Mouse (Mus musculus): Measurements from ENCODE around the gene Cldn14. TPM values are rescaled to one million over a fixed set of nuclear protein-coding genes. Genes with fewer than 3 reads are reported as not detected.

Gene Cldn14
- polyA plus RNA-seq, 1 experiment = not detected

DNA sequence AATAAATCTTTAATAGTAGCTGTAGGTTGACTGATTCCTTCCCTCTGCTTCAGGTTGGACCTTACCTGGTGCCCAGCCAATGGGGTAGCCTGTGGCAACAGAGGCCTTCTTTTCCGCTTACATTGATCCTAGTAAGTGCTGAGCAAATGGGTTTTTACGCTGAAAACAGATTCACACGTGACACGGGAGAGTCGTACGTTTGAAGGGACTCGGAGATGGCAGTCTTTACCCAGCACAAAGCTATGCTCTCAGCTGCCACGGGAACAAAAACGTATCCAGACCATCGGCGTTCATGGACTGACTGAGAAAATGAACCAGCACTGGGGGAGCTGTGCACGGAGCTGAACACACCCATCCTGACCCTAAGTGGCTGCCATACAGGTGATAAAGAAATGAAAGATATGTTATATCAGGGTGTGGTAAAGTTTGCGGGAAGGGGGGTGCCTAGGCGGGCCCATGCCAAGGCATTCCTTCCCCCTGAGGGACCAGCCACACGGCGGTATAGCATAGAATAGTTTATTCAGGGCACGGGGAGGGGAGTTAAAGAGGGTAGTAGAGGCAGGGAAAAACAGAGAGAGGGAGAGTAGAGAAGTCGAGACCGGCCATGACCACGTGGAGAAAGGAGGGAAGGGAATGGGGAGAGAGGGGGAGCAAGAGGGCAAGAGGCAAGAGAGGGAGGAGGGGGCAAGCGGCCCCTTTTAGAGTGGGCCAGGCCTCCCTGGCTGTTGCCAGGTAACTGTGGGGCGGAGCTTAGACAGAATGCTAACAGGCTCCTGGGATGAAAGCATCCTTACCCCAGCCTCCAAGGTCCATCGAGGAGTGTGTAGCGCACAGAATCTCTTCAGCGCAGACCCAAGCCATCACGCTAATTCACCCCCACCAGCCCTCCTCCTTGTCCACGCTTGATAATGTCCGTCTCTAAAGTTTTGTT is 97.6 kb downstream of the Cldn14 start:
- TF ChIP-seq GATA1 (IDR thresholded peaks at IDR 0.05; ENCODE audit: low read length) = no peak

DNA sequence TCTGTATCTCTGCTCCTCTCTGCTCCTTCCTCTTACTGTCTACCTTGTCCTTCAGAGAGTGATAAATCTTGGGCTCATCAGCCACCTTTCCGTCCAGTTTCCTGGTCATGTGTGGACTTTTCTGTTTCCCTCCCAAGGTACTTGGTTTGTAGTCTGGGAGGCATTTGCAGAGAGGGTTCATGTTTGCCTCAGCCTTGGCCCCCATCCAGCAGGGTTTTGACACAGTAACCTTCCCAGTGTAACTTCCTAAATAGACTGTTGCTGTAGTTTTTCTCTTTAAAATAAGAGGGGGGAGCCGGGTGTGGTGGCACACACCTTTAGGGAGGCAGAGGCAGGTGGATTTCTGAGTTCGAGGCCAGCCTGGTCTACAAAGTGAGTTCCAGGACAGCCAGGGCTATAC is 98.7 kb downstream of the Cldn14 start:
- no peak for TF ChIP-seq GATA1 (IDR thresholded peaks at IDR 0.05; ENCODE audit: low read length)

DNA sequence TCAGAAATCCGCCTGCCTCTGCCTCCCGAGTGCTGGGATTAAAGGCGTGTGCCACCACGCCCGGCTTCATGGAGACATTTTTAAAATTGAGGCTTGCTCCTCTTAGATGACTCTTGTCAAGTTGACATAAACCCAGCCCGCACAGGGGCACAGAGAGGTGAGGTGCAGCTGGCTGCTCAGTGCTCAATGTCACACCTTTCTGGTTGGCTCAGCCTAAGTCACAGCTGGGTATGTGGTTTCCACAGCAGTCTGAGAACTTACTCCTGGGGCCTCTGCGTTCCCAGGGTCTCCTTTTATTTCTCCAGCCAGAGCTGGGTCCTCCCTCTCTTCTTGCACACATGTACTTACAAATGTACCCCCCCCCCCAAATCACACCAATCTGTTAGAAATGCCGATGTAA is 100.4 kb downstream of the Cldn14 start:
- TF ChIP-seq GATA1 (IDR thresholded peaks at IDR 0.05; ENCODE audit: low read length) = no peak

DNA sequence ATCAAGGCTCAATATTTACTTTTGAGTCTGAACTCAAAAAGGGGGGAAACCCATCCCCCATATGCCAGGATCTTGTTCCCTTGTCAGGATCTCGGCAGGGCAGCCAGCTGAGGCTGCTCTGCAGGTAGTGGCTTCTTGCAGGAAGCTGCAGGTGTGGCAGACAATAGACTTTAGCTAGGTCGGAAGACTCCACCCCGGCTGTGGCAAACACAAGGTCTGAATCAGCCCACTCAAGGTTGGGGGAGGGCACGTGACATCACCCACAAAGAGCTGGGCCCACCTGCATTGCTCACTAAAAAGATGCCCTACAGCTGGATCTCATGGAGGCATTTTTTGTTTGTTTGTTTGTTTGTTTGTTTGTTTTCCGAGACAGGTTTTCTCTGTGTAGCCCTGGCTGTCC is 100.9 kb downstream of the Cldn14 start:
- no peak for TF ChIP-seq GATA1 (IDR thresholded peaks at IDR 0.05; ENCODE audit: low read length)

DNA sequence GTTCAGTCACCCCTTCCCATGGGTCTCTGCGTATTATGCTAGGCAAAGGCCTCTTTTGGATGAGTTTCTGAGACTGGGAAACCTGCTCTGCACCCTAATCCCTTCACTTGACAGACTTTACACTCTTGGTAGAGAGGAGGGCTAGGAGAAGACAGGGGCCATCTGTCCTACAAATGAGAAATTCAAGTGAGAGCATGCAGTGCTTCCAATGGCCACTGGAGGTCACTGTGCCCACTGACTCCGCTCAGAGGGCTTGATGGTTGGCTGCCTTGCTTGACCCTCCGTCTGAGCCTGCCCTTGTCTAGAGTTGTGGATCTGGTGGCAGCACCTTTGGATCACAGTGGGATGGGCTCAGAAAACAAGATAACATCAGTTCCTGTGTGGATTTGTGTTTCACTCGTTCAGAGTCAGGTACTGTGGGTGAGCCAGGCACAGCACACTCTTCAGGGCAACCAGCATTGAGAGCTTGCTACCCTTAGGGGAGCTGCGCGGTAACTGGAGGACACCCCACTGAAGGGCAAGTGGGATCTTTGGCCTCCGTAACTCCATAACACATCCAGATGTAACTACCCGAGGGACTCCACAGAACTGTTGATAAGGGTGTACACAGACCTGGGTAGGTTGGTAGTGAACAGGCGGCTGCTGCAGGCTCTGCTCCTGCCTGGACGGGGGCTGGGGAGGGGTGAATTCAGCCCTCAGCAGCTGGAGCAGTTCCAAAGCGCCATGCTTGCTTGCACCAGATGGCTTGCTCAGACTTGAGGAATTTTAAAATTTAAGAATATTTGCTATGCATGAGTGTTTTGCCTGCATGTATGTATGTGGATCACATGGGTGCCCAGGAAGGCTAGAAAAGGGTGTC is 102.3 kb downstream of the Cldn14 start:
- TF ChIP-seq GATA1 (IDR thresholded peaks at IDR 0.05; ENCODE audit: low read length) = no peak

DNA sequence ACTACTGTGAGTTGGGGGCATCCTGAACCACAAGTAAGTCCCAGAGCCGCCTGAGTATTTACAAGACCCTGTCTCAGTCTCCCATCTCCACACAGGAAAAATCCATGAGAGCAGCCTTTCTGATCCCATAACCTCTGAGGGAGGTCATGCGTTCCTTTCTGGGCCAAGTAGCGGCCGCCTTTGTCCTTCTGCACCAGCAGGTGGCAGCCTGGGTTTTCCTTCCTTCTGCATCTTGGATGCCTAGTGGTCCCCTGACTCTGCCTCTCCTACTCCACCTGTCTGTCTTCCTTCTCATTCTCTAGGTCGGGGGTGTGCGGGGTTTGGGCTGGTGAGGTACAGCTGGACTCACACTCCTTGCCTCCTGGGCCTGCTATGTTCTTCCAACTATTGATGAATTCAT is 105.6 kb downstream of the Cldn14 start:
- TF ChIP-seq GATA1 (IDR thresholded peaks at IDR 0.05; ENCODE audit: low read length) = no peak

DNA sequence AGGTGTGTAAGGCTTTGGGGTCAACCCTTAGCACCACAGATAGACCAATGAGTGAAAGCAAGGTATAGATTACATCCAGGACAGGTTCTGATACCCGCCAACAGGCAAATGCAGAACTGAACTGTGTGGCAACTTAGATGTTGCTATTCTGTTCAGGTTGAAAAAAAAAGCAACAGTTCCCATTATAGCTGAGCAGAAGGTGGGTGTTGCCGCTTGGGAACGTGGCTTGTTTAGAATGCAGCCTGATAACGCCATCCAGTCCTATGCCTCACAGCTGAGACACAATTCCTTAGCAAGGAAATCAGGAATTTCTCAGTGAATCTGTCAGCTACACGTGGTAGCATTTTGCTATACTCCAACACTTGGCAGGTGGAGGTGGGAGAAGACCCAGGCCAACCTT is 115.4 kb downstream of the Cldn14 start:
- TF ChIP-seq GATA1 (IDR thresholded peaks at IDR 0.05; ENCODE audit: low read length) = no peak

DNA sequence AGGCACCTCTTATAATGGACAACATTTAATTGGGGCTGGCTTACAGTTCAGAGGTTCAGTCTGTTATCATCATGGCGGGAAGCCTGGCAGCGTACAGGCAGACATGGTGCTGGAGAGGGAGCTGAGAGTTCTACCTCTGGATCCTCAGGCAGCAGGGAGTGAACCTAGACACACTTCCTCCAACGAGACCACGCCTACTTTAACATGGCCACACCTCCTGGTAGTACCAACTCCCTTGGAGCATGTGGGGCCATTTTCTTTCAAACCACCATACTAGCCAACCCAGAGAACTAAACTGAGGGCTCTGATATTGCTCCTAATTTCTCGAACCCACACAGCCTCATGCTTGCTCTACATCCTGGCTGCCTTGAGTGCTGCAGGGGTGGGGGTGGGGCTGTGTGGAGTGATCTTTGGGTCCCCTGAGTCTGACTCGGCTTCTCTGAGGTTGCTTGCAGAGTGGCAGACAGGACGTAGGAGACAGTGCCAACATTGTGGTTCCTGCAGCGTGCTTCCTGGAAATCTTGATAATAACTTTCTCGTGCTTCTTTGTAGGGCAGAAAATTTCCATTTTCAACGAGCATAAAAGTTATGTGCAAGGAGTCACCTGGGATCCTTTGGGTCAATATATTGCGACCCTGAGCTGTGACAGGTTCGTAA is 117.6 kb downstream of the Cldn14 start:
- TF ChIP-seq GATA1 (IDR thresholded peaks at IDR 0.05; ENCODE audit: low read length) = no peak

DNA sequence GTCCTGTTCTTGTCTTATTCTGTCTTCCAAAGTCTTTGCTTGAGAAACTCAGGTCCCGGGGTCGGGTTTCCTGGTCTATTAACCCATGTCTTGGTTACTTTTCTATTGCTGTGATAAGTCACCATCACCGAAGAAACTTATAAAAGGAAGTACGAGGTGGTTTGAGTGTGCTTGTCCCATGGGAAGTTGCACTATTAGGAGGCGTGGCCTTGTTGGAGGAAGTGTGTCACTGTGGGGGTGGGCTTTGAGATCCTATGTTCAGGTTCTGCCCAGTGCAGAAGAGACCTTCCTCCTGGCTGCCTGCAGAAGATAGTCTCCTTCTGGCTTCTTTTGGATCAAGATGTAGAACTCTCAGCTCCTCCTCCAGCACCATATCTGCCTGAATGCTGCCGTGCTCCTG is 120.2 kb downstream of the Cldn14 start:
- TF ChIP-seq GATA1 (IDR thresholded peaks at IDR 0.05; ENCODE audit: low read length) = no peak

DNA sequence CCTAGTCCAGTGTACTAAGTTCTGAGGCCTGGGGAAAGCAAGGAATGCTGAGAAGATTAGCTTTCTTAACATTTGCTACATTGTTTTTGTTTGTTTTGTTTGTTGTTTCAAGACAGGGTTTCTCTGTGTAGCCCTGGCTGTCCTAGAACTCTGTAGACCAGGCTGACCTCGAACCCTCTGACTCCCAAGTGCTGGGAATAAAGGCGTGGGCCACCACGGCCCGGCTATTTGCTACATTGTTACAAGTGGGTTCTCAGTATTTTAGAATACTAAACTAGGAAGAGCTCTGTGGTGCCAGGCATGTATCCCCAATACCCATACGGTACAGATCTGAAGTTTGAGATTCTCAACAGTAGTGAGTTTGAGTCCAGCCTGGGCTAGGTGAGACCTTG is 123.9 kb downstream of the Cldn14 start:
- TF ChIP-seq GATA1 (IDR thresholded peaks at IDR 0.05; ENCODE audit: low read length) = no peak

DNA sequence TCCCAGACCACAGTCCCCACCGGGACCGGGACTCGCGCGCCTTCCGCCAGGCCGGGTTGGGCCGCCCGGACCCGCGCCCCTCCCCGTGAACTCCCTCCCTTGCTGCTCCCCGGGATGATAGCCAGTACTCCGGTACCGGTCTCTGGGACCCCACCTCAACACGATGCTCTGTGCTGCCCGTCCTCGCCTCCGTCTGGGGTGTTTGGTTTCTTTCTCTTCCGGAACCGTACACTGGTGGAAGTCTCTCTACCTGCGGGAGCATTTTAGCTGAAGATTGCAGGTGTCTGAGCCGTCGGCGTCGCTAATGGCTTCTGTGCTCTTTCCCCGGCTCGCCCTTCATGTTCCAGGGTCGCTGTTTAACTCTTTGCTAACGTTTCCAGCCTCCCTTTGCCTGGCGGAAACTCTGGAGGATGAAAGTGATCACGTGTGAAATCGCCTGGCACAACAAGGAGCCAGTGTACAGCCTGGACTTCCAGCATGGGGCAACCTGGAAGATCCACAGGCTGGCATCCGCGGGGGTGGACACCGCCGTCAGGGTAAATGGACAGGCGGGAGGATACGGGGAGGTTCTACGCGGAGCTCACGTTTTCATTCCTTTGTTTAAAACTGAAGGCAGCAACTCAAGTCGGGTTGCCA is 124.4 kb downstream of the Cldn14 start:
- no peak for TF ChIP-seq GATA1 (IDR thresholded peaks at IDR 0.05; ENCODE audit: low read length)

DNA sequence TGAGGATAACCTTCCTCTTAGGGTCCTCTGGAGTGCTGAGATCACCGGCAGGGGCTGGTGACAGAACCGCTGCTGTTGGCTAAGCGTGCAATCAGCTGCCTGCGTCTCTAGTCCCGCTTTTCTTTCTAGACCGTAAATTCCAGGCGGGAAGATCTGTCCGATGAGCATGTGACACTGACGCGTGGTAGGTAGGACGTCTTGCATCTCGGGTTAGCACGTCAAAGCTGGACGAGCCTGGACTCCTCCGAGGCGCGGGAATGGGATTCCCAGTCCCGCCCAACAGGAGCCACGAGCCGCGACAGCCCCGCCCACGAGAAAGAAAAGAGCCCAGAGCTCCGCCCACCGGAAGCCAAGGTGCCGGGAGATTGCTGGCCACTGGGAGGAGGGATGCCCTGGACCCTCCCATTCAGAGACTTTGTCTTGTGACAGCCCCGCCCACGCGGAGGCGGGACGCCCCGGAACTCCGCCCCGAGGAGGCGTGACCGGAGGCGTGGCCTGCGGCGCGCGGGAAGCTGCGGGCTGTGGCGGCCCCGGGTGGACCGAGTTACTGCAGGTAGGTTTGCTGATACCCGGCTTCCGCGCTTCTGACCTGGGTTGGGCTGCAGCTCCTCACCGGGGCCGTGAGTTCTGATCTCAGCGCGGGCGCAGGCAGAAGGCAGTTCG is 125.1 kb downstream of the Cldn14 start, which contains the start of gene Chaf1b:
TSS of gene Chaf1b (plus strand) at position 479 of the 663 bp plus-strand sequence.
- TF ChIP-seq GATA1 (IDR thresholded peaks at IDR 0.05; ENCODE audit: low read length) = no peak

DNA sequence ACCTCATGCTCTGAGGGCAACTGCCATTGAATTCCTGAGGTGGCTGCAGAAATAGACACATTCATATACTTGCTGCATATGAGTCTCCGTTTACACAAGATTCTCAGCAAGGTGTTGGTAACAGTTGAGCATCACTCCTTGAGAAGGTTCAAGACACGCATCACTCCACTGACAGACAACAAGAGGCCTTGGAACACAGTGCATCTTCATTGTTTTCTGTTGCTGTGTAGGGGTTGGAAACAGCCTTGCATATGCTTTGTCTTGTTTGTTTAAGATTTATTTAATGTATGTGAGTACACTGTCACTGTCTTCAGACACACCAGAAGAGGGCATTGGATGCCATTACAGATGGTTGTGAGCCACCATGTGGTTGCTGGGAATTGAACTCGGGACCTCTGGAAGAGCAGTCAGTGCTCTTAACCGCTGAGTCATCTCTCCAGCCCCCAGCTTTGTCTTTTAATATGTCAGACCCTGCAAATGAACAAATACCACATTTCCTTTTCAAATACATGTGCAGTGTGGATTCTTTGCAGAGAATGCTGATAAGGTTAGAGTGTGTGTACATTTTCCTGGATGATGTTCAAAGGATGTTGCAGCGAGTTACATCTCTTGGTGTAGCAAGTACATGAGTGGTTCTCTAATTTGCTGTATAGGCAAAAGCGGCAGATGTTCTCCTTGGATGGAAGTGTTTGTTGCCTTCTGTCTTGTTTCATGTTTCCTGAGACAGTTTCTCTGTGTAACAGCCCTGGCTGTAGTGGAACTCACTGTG is 130.8 kb downstream of the Cldn14 start:
- TF ChIP-seq GATA1 (IDR thresholded peaks at IDR 0.05; ENCODE audit: low read length) = no peak

DNA sequence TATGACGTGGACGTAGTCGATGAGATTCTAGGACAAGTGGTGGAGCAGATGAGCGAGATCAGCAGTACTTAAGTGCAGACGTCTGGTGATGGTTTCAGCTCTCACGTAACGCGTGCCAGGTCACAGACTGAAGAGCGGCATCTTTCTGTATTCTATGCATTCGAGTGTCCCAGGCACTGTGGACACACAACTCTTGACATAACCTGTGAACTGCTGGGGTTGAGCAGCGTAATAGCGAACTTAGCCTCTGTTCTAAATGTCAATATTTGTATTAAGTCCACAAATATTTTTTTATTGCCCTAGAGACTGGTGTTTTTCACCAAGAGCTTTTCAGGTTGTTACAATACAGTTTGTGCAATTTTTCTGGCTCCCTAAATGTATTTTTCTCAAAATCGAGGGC is 133.8 kb downstream of the Cldn14 start:
- TF ChIP-seq GATA1 (IDR thresholded peaks at IDR 0.05; ENCODE audit: low read length) = no peak

Other genes starting within 250 kb of the Cldn14 start
- gene Morc3, start 176.7 kb downstream of the Cldn14 start, polyA plus RNA-seq (2012) = 10.7 and 12.2 TPM in 2 replicates
- 60.0 and 77.7 TPM in 2 replicates for gene Chaf1b, start 124.9 kb downstream of the Cldn14 start, polyA plus RNA-seq (2012)
- not detected in 2 replicates for gene Sim2, start 76.1 kb upstream of the Cldn14 start, polyA plus RNA-seq (2012)

All from G1E-ER4 (cell line).